Mouse (Mus musculus) megakaryocyte, embryonic 14.5 days (primary cell): ENCODE measurements at regions not wholly inside any gene's neighbourhood (a gene's known extent, or its start where the extent isn't known, plus 50 kb on each side); places are given as distances from the start of the nearest gene placed in this dataset.

ENCODE experiments used
- H3K27me3 ChIP-seq: replicated peaks from 2 replicates; pipeline ENCODE3; 2012; ENCODE audit warnings: inconsistent platforms
- H3K36me3 ChIP-seq: replicated peaks from 2 replicates; pipeline ENCODE3; 2012; ENCODE audit warnings: low read length, inconsistent platforms, mixed read lengths
- H3K4me1 ChIP-seq: 2 replicates; pipeline ENCODE4 v1.6.1; 2012; ENCODE audit warnings: inconsistent platforms
- H3K4me3 ChIP-seq: replicated peaks from 2 replicates; pipeline ENCODE3; 2012; ENCODE audit warnings: moderate library complexity, mild to moderate bottlenecking, inconsistent platforms
- H3K9me3 ChIP-seq: 2 replicates; pipeline ENCODE4 v1.6.1; 2012; ENCODE audit warnings: inconsistent platforms
- FLI1 ChIP-seq: IDR thresholded peaks from 2 replicates; pipeline ENCODE4 v1.6.1; 2012; ENCODE audit warnings: low read length, inconsistent platforms, mixed read lengths
- GATA1 ChIP-seq: IDR thresholded peaks from 3 replicates; pipeline ENCODE4 v1.6.1; 2012; ENCODE audit warnings: mixed read lengths, low read length, inconsistent platforms, borderline replicate concordance

- Histone ChIP-seq H3K36me3 (no peaks in the 10 kb centered on the region), H3K27me3 (no peaks in the 10 kb centered on the region), H3K9me3 (no peaks in the 10 kb centered on the region), H3K4me3 (no peak overlapping the region), H3K4me1 (peaks cover 4% of the 10 kb centered on the region; the same call in 1 of the 2 replicates)
- TF ChIP-seq FLI1: no peak
- no peak for TF ChIP-seq GATA1
These were observed 180.0 kb upstream of the Otx2 start for GRCm38 (mm10) chr14:48853479-48854187.

- no peak for TF ChIP-seq GATA1
- TF ChIP-seq FLI1: no peak
- Histone ChIP-seq H3K9me3 (no peaks in the 10 kb centered on the region), H3K4me3 (peak overlapping the region; percentile 72), H3K36me3 (no peaks in the 10 kb centered on the region), H3K27me3 (no peaks in the 10 kb centered on the region), H3K4me1 (peaks cover 4% of the 10 kb centered on the region; the same call in 1 of the 2 replicates)
These were observed 179.2 kb upstream of the Otx2 start for GRCm38 (mm10) chr14:48852787-48853186.

GRCm38 (mm10) chr14:48852061-48852460 is 178.4 kb upstream of the Otx2 start:
- Histone ChIP-seq H3K4me1 (peaks cover 4% of the 10 kb centered on the region; the same call in 1 of the 2 replicates), H3K27me3 (no peaks in the 10 kb centered on the region), H3K9me3 (no peaks in the 10 kb centered on the region), H3K36me3 (no peaks in the 10 kb centered on the region), H3K4me3 (no peak overlapping the region)
- TF ChIP-seq GATA1: no peak
- no peak for TF ChIP-seq FLI1

- no peaks in the 10 kb centered on the region for H3K36me3 ChIP-seq
- H3K4me1 ChIP-seq: no peaks in the 10 kb centered on the region
- no peak overlapping the region for H3K4me3 ChIP-seq
- no peaks in the 10 kb centered on the region; the same call in 1 of the 2 replicates for H3K9me3 ChIP-seq
- no peaks in the 10 kb centered on the region for H3K27me3 ChIP-seq
- TF ChIP-seq GATA1 (no peak), FLI1 (no peak)
These were observed 169.2 kb upstream of the Otx2 start for GRCm38 (mm10) chr14:48842861-48843260.

GRCm38 (mm10) chr14:48841278-48841677 is 167.7 kb upstream of the Otx2 start:
- no peak for TF ChIP-seq GATA1
- H3K4me1 ChIP-seq: no peaks in the 10 kb centered on the region
- no peaks in the 10 kb centered on the region; the same call in 1 of the 2 replicates for H3K9me3 ChIP-seq
- no peaks in the 10 kb centered on the region for H3K27me3 ChIP-seq
- no peaks in the 10 kb centered on the region for H3K36me3 ChIP-seq
- H3K4me3 ChIP-seq: no peak overlapping the region

- TF ChIP-seq FLI1 (no peak), GATA1 (no peak)
- Histone ChIP-seq H3K9me3 (no peaks in the 10 kb centered on the region), H3K4me3 (no peak overlapping the region), H3K36me3 (no peaks in the 10 kb centered on the region), H3K27me3 (no peaks in the 10 kb centered on the region), H3K4me1 (no peaks in the 10 kb centered on the region)
These were observed 163.6 kb upstream of the Otx2 start for GRCm38 (mm10) chr14:48837181-48837580.

- Histone ChIP-seq H3K36me3 (no peaks in the 10 kb centered on the region), H3K27me3 (no peaks in the 10 kb centered on the region), H3K4me3 (no peak overlapping the region), H3K4me1 (no peaks in the 10 kb centered on the region), H3K9me3 (no peaks in the 10 kb centered on the region)
- TF ChIP-seq FLI1 (no peak), GATA1 (no peak)
These were observed 162.5 kb upstream of the Otx2 start for GRCm38 (mm10) chr14:48836071-48836470.

GRCm38 (mm10) chr14:48834416-48834815 is 160.8 kb upstream of the Otx2 start:
- TF ChIP-seq GATA1 (no peak), FLI1 (no peak)
- no peaks in the 10 kb centered on the region for H3K27me3 ChIP-seq
- H3K36me3 ChIP-seq: no peaks in the 10 kb centered on the region

GRCm38 (mm10) chr14:48826421-48826820 is 152.8 kb upstream of the Otx2 start:
- TF ChIP-seq GATA1: no peak
- TF ChIP-seq FLI1: no peak
- Histone ChIP-seq H3K9me3 (peaks cover 6% of the 10 kb centered on the region; the same call in 1 of the 2 replicates), H3K36me3 (no peaks in the 10 kb centered on the region), H3K27me3 (no peaks in the 10 kb centered on the region), H3K4me1 (no peaks in the 10 kb centered on the region), H3K4me3 (no peak overlapping the region)

More at GRCm38 (mm10) chr14:48834416-48834815, 160.8 kb upstream of the Otx2 start:
- Histone ChIP-seq H3K4me3 (no peak overlapping the region), H3K9me3 (peaks cover 6% of the 10 kb centered on the region; the same call in 1 of the 2 replicates), H3K4me1 (no peaks in the 10 kb centered on the region)

- TF ChIP-seq FLI1 (no peak), GATA1 (no peak)
- no peaks in the 10 kb centered on the region for H3K4me1 ChIP-seq
- no peaks in the 10 kb centered on the region for H3K27me3 ChIP-seq
- no peaks in the 10 kb centered on the region for H3K36me3 ChIP-seq
- no peaks in the 10 kb centered on the region for H3K9me3 ChIP-seq
- no peak overlapping the region for H3K4me3 ChIP-seq
These were observed 150.8 kb upstream of the Otx2 start for GRCm38 (mm10) chr14:48824375-48824774.
